Mouse (Mus musculus): Measurements from ENCODE around the gene Magi2. TPM values are rescaled to one million over a fixed set of nuclear protein-coding genes. Genes with fewer than 3 reads are reported as not detected.
"Not testable (repeated sequence)": the region's sequence is repeated elsewhere in the genome, so short reads cannot be mapped to it uniquely, and the experiment has no call there.

Gene Magi2
- polyA plus RNA-seq, 1 experiment from 2014 or later: 3.3 TPM

DNA sequence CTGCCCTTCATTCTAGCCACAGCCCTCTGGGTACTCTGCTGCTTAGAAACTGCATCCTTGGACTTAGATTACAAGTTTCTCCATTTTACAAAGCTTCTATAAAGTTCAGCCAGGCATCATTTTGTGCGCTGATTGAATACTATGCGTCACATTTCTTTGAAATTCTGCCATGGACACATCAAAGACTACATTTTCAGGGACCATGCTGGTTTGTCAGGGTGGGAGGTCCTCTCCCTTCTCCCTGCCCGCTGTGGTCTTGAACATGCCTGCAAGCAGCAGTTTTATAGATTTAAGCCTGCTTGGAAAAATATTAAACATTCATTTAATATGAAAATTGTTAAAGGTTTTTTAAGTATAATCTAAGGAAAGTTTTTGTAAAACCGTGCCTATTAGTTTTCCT is 1030.6 kb downstream of the Magi2 start:
- H3K27ac ChIP-seq: no peak overlapping the region
- H3K36me3 ChIP-seq: no peaks in the 10 kb centered on the region
- H3K4me3 ChIP-seq: no peak overlapping the region
- 92% methylated on average over 4 of the region's 4 CpGs for WGBS
- no peaks in the 10 kb centered on the region for H3K27me3 ChIP-seq (ENCODE audit: low read depth, poor library complexity, severe bottlenecking)
- H3K9me3 ChIP-seq (replicated peaks): no peaks in the 10 kb centered on the region
- no peak for DNase-seq (ENCODE audit: low spot score)
- H3K4me1 ChIP-seq: peaks cover 6% of the 10 kb centered on the region; the same call in 1 of the 2 replicates

- no peak for DNase-seq (ENCODE audit: low spot score)
- 74% methylated on average over 3 of the region's 3 CpGs for WGBS
- Histone ChIP-seq H3K4me1 (peaks cover 6% of the 10 kb centered on the region; the same call in 1 of the 2 replicates), H3K27ac (no peak overlapping the region), H3K36me3 (no peaks in the 10 kb centered on the region), H3K4me3 (no peak overlapping the region), H3K9me3 (replicated peaks) (no peaks in the 10 kb centered on the region), H3K27me3 (ENCODE audit: low read depth, poor library complexity, severe bottlenecking) (no peaks in the 10 kb centered on the region)
Measured at GRCm38 (mm10) chr5:20259719-20260118, 1032.9 kb downstream of the Magi2 start.

DNA sequence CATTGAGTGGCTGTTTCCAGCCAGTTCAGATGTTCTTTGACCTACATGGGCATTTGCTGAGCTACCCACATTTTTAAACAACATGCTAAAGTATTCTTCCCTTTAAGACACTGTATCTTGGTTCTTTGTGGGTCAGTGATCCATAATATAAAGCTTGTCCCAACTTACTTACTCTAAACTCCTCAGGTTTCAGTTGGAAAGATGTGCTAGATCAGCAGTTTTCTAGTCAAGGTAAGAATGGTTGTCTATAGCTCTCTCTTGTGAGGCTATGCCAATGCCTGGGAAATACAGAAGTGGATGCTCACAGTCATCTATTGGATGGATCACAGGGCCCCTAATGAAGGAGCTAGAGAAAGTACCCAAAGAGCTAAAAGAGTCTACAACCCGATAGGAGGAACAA is 1045.8 kb downstream of the Magi2 start:
- DNase-seq (ENCODE audit: low spot score); H3K27me3 ChIP-seq (ENCODE audit: low read depth, poor library complexity, severe bottlenecking); H3K27ac ChIP-seq; H3K4me3 ChIP-seq; H3K9me3 ChIP-seq (replicated peaks); H3K36me3 ChIP-seq; H3K4me1 ChIP-seq: not testable (repeated sequence)
- 96% methylated on average over 1 of the region's 1 CpGs for WGBS

- no peak for DNase-seq (ENCODE audit: low spot score)
- Histone ChIP-seq H3K27ac (no peak overlapping the region), H3K36me3 (no peaks in the 10 kb centered on the region), H3K4me1 (no peaks in the 10 kb centered on the region), H3K27me3 (ENCODE audit: low read depth, poor library complexity, severe bottlenecking) (no peaks in the 10 kb centered on the region), H3K9me3 (replicated peaks) (no peaks in the 10 kb centered on the region), H3K4me3 (no peak overlapping the region)
- WGBS: 83% methylated on average over 2 of the region's 2 CpGs
Measured at GRCm38 (mm10) chr5:20275632-20276031, 1048.8 kb downstream of the Magi2 start.

- no peak overlapping the region for H3K27ac ChIP-seq
- no peaks in the 10 kb centered on the region for H3K4me1 ChIP-seq
- no peak for DNase-seq (ENCODE audit: low spot score)
- no peaks in the 10 kb centered on the region for H3K27me3 ChIP-seq (ENCODE audit: low read depth, poor library complexity, severe bottlenecking)
- H3K4me3 ChIP-seq: no peak overlapping the region
- WGBS: 87% methylated on average over 8 of the region's 8 CpGs
- no peaks in the 10 kb centered on the region for H3K36me3 ChIP-seq
- H3K9me3 ChIP-seq (replicated peaks): no peaks in the 10 kb centered on the region
Measured at GRCm38 (mm10) chr5:20285080-20285840, 1058.4 kb downstream of the Magi2 start.

- Histone ChIP-seq H3K36me3 (no peaks in the 10 kb centered on the region), H3K4me3 (no peak overlapping the region), H3K27ac (no peak overlapping the region), H3K27me3 (ENCODE audit: low read depth, poor library complexity, severe bottlenecking) (no peaks in the 10 kb centered on the region), H3K9me3 (replicated peaks) (no peaks in the 10 kb centered on the region), H3K4me1 (peaks cover 5% of the 10 kb centered on the region; the same call in 1 of the 2 replicates)
- no peak for DNase-seq (ENCODE audit: low spot score)
- WGBS: 73% methylated on average over 11 of the region's 11 CpGs
Measured at GRCm38 (mm10) chr5:20294521-20294920, 1067.7 kb downstream of the Magi2 start.

DNA sequence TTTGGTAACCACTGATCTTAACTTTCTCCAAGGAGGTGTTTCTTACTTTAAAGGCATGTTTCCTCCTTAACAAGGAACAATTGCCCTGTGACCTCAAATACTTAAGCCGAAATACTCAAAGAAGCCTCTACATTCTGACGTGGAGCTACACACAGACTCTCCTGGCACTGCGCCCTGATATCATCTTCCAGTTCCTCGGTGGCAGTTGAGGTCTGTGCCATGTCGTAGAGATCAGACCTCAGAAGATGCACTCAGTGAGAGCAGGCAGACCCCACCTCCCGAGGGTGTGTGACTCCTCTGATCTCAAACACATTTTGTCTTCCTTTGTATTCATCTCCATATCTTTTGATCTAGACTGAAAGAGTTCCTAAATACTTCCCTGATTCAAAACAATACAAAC is 1073.0 kb downstream of the Magi2 start:
- no peak overlapping the region for H3K27ac ChIP-seq
- peaks cover 3% of the 10 kb centered on the region; the same call in 1 of the 2 replicates for H3K4me1 ChIP-seq
- 74% methylated on average over 6 of the region's 6 CpGs for WGBS
- DNase-seq (ENCODE audit: low spot score): no peak
- no peaks in the 10 kb centered on the region for H3K27me3 ChIP-seq (ENCODE audit: low read depth, poor library complexity, severe bottlenecking)
- no peak overlapping the region for H3K4me3 ChIP-seq
- no peaks in the 10 kb centered on the region for H3K36me3 ChIP-seq
- H3K9me3 ChIP-seq (replicated peaks): no peaks in the 10 kb centered on the region

GRCm38 (mm10) chr5:20303056-20303965 is 1076.5 kb downstream of the Magi2 start:
- WGBS: 90% methylated on average over 8 of the region's 8 CpGs
- Histone ChIP-seq H3K4me3 (no peak overlapping the region), H3K36me3 (no peaks in the 10 kb centered on the region), H3K27ac (no peak overlapping the region), H3K9me3 (replicated peaks) (no peaks in the 10 kb centered on the region), H3K27me3 (ENCODE audit: low read depth, poor library complexity, severe bottlenecking) (no peaks in the 10 kb centered on the region), H3K4me1 (no peaks in the 10 kb centered on the region)
- DNase-seq (ENCODE audit: low spot score): no peak

DNA sequence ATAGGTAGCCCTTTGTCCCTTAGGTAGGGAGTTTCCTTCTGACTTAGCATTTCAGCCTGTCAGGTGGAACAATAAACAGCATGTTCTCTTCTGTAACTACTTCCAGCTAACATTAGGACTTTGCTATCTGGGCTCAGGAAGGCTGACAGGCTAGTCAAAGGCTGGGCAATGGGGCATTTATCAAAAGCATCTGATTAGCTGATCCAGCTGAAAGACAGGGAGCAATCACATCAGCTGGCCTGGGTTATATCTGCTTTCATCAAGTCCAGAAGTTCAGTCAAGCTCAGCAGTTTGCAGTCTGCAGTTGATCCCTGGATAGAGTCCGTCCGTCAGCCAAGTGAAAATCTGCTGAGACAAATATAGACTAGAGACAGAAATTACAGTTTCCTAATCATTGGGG is 1094.1 kb downstream of the Magi2 start:
- WGBS: 93% methylated on average over 2 of the region's 2 CpGs
- no peaks in the 10 kb centered on the region for H3K4me1 ChIP-seq
- H3K9me3 ChIP-seq (replicated peaks): no peaks in the 10 kb centered on the region
- H3K36me3 ChIP-seq: no peaks in the 10 kb centered on the region
- no peaks in the 10 kb centered on the region for H3K27me3 ChIP-seq (ENCODE audit: low read depth, poor library complexity, severe bottlenecking)
- H3K4me3 ChIP-seq: no peak overlapping the region
- no peak for DNase-seq (ENCODE audit: low spot score)
- no peak overlapping the region for H3K27ac ChIP-seq

DNA sequence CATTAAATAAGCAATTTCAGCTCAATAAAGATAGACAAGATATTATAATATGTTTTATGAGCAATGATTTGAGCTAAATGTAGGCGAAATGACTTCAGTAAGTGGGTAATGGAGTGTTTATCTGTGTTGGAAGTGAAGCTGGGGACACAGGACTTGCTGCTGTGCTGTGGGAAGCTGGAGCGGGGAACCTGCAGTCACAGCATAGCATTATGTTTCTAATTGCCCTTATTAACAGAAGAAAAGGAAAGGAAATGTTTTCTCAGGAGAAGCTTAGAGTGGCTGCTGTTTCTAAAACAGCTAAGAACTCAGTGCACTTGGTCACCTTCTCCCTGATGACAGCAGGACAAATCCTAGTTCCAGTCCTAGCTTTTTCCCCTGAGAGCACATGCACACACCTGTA is 1098.5 kb downstream of the Magi2 start:
- 66% methylated on average over 2 of the region's 2 CpGs for WGBS
- no peak for DNase-seq (ENCODE audit: low spot score)

GRCm38 (mm10) chr5:20328901-20329300 is 1102.1 kb downstream of the Magi2 start:
- H3K36me3 ChIP-seq: no peaks in the 10 kb centered on the region
- no peaks in the 10 kb centered on the region for H3K27me3 ChIP-seq (ENCODE audit: low read depth, poor library complexity, severe bottlenecking)
- no peak for DNase-seq (ENCODE audit: low spot score)
- no peaks in the 10 kb centered on the region for H3K9me3 ChIP-seq (replicated peaks)
- WGBS: 76% methylated on average over 1 of the region's 1 CpGs
- H3K27ac ChIP-seq: no peak overlapping the region
- no peaks in the 10 kb centered on the region for H3K4me1 ChIP-seq
- H3K4me3 ChIP-seq: no peak overlapping the region

More for the DNA sequence above, 1098.5 kb downstream of the Magi2 start:
- Histone ChIP-seq H3K27ac (no peak overlapping the region), H3K27me3 (ENCODE audit: low read depth, poor library complexity, severe bottlenecking) (no peaks in the 10 kb centered on the region), H3K9me3 (replicated peaks) (no peaks in the 10 kb centered on the region), H3K4me1 (no peaks in the 10 kb centered on the region), H3K36me3 (no peaks in the 10 kb centered on the region), H3K4me3 (no peak overlapping the region)

- no peaks in the 10 kb centered on the region for H3K36me3 ChIP-seq
- H3K27me3 ChIP-seq (ENCODE audit: low read depth, poor library complexity, severe bottlenecking): no peaks in the 10 kb centered on the region
- no peak overlapping the region for H3K4me3 ChIP-seq
- WGBS: 86% methylated on average over 3 of the region's 3 CpGs
- no peak for DNase-seq (ENCODE audit: low spot score)
- H3K4me1 ChIP-seq: 0 out of 2 replicates have a peak, but pooled peaks cover 4% of the 10 kb centered on the region
- H3K9me3 ChIP-seq (replicated peaks): no peaks in the 10 kb centered on the region
- H3K27ac ChIP-seq: no peak overlapping the region
Measured at GRCm38 (mm10) chr5:20330025-20330424, 1103.2 kb downstream of the Magi2 start.

DNA sequence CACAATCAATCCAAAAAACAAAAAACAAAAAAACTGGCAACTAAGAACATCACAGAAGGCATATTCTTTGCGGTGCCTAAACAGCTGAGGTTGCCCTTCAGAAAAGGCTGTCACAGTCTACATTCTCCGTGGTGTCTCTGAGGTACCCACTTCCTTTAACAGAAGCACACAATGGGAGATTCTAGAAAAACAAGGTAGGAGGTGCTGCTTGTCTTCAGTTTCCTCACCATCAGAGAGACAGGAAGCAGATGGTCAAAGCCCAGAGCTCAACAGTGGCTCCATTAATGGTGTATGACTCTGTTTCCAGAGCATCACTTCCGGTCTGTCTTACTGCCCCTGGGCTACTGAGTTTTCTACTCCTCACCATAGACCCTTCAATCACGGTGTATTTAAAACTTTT is 1105.7 kb downstream of the Magi2 start:
- Histone ChIP-seq H3K4me1 (0 out of 2 replicates have a peak, but pooled peaks cover 4% of the 10 kb centered on the region), H3K27me3 (ENCODE audit: low read depth, poor library complexity, severe bottlenecking) (no peaks in the 10 kb centered on the region), H3K27ac (no peak overlapping the region), H3K4me3 (no peak overlapping the region), H3K9me3 (replicated peaks) (no peaks in the 10 kb centered on the region), H3K36me3 (no peaks in the 10 kb centered on the region)
- WGBS: 82% methylated on average over 4 of the region's 4 CpGs
- DNase-seq (ENCODE audit: low spot score): no peak
